Mouse (Mus musculus) cortical plate, adult 2 months (tissue): Measurements from ENCODE around the gene Lix1l.

ENCODE experiments used
- CTCF ChIP-seq: fragments of 200-500 bp; IDR thresholded peaks from 2 replicates; pipeline ENCODE4 v1.5.1; 2011; ENCODE audit warnings: mild to moderate bottlenecking, control low read depth, low read length; ENCODE audit not compliant: insufficient read depth; ENCODE audit errors: extremely low read depth
- POLR2A ChIP-seq: fragments of 200-500 bp; IDR thresholded peaks from 2 replicates; pipeline ENCODE4 v1.6.1; 2011; ENCODE audit warnings: mild to moderate bottlenecking, low read length, control low read depth; ENCODE audit not compliant: insufficient read depth; ENCODE audit errors: extremely low read depth

- TF ChIP-seq POLR2A (no peak), CTCF (no peak)
Observed at GRCm38 (mm10) chr3:96674442-96674841, 73.5 kb downstream of the Lix1l start.
